Mouse (Mus musculus): Measurements from ENCODE around the gene Olfr805. TPM values are rescaled to one million over a fixed set of nuclear protein-coding genes. Genes with fewer than 3 reads are reported as not detected.

Gene Olfr805
- polyA plus RNA-seq (2014; fragmentation: Nextera tagmentation; extraction: Ambion mirVana) = not detected in 2 replicates

GRCm38 (mm10) chr10:129729275-129729674 is at the start of gene Olfr805:
Olfr805 (minus strand) TSS chr10:129729375.
- H3K27me3 ChIP-seq (replicated peaks; ENCODE audit: control insufficient read depth, insufficient read depth, low read length) = no peaks in the 10 kb centered on the region

GRCm38 (mm10) chr10:129778123-129778522 is 48.9 kb upstream of the Olfr805 start:
- Histone ChIP-seq H3K9ac (ENCODE audit: low read length) (no peak overlapping the region), H3K9me3 (replicated peaks; ENCODE audit: control insufficient read depth, low read length) (no peaks in the 10 kb centered on the region), H3K4me2 (ENCODE audit: low read length) (no peak overlapping the region), H3K27me3 (replicated peaks; ENCODE audit: control insufficient read depth, insufficient read depth, low read length) (no peaks in the 10 kb centered on the region), H3K27ac (ENCODE audit: low read depth, low read length) (no peak overlapping the region), H3K4me3 (ENCODE audit: low read depth, low read length) (no peak overlapping the region), H3K36me3 (ENCODE audit: control insufficient read depth, insufficient read depth, low read length) (no peaks in the 10 kb centered on the region), H3K4me1 (ENCODE audit: control insufficient read depth, insufficient read depth, low read length) (no peaks in the 10 kb centered on the region)
- ATAC-seq (no peak), DNase-seq (ENCODE audit: low spot score) (no peak)

More at GRCm38 (mm10) chr10:129729275-129729674, at the start of gene Olfr805:
- no peak for DNase-seq (ENCODE audit: low spot score)
- Histone ChIP-seq H3K9me3 (replicated peaks; ENCODE audit: control insufficient read depth, low read length) (no peaks in the 10 kb centered on the region), H3K4me3 (ENCODE audit: low read depth, low read length) (no peak within 1 kb of the TSS), H3K36me3 (ENCODE audit: control insufficient read depth, insufficient read depth, low read length) (no peaks in the 10 kb centered on the region), H3K9ac (ENCODE audit: low read length) (no peak within 1 kb of the TSS), H3K27ac (ENCODE audit: low read depth, low read length) (no peak within 1 kb of the TSS), H3K4me1 (ENCODE audit: control insufficient read depth, insufficient read depth, low read length) (no peaks in the 10 kb centered on the region), H3K4me2 (ENCODE audit: low read length) (no peak within 1 kb of the TSS)
- no peak for ATAC-seq
- WGBS = 93% methylated on average over 2 of the region's 2 CpGs

- H3K9ac ChIP-seq (ENCODE audit: low read length) = no peak within 1 kb of the TSS
- H3K36me3 ChIP-seq (ENCODE audit: control insufficient read depth, insufficient read depth, low read length) = no peaks in the 10 kb centered on the region
- DNase-seq (ENCODE audit: low spot score) (no peak), ATAC-seq (no peak)
- no peak within 1 kb of the TSS for H3K4me2 ChIP-seq (ENCODE audit: low read length)
- H3K4me1 ChIP-seq (ENCODE audit: control insufficient read depth, insufficient read depth, low read length) = no peaks in the 10 kb centered on the region
- no peaks in the 10 kb centered on the region for H3K27me3 ChIP-seq (replicated peaks; ENCODE audit: control insufficient read depth, insufficient read depth, low read length)
- no peaks in the 10 kb centered on the region for H3K9me3 ChIP-seq (replicated peaks; ENCODE audit: control insufficient read depth, low read length)
- H3K27ac ChIP-seq (ENCODE audit: low read depth, low read length) = no peak within 1 kb of the TSS
- H3K4me3 ChIP-seq (ENCODE audit: low read depth, low read length) = no peak within 1 kb of the TSS
Measured at GRCm38 (mm10) chr10:129774338-129774737, 45.2 kb upstream of the Olfr805 start, which contains the start of gene Olfr809. Olfr809 (plus strand) TSS chr10:129774638.

- ATAC-seq = no peak
- H3K36me3 ChIP-seq (ENCODE audit: control insufficient read depth, insufficient read depth, low read length) = no peaks in the 10 kb centered on the region
- 98% methylated on average over 1 of the region's 1 CpGs for WGBS
- no peak for DNase-seq (ENCODE audit: low spot score)
- H3K9me3 ChIP-seq (replicated peaks; ENCODE audit: control insufficient read depth, low read length) = no peaks in the 10 kb centered on the region
- no peak within 1 kb of the TSS for H3K4me2 ChIP-seq (ENCODE audit: low read length)
- no peak within 1 kb of the TSS for H3K27ac ChIP-seq (ENCODE audit: low read depth, low read length)
- H3K4me3 ChIP-seq (ENCODE audit: low read depth, low read length) = no peak within 1 kb of the TSS
- H3K9ac ChIP-seq (ENCODE audit: low read length) = no peak within 1 kb of the TSS
- no peaks in the 10 kb centered on the region for H3K4me1 ChIP-seq (ENCODE audit: control insufficient read depth, insufficient read depth, low read length)
- no peaks in the 10 kb centered on the region for H3K27me3 ChIP-seq (replicated peaks; ENCODE audit: control insufficient read depth, insufficient read depth, low read length)
Measured at GRCm38 (mm10) chr10:129765182-129765581, 36.0 kb upstream of the Olfr805 start, which contains the start of gene Olfr808. Olfr808 (plus strand) TSS chr10:129765482.

- Histone ChIP-seq H3K36me3 (ENCODE audit: control insufficient read depth, insufficient read depth, low read length) (no peaks in the 10 kb centered on the region), H3K4me3 (ENCODE audit: low read depth, low read length) (no peak within 1 kb of the TSS), H3K9me3 (replicated peaks; ENCODE audit: control insufficient read depth, low read length) (no peaks in the 10 kb centered on the region), H3K27ac (ENCODE audit: low read depth, low read length) (no peak within 1 kb of the TSS), H3K4me1 (ENCODE audit: control insufficient read depth, insufficient read depth, low read length) (no peaks in the 10 kb centered on the region), H3K9ac (ENCODE audit: low read length) (no peak within 1 kb of the TSS), H3K4me2 (ENCODE audit: low read length) (no peak within 1 kb of the TSS), H3K27me3 (replicated peaks; ENCODE audit: control insufficient read depth, insufficient read depth, low read length) (no peaks in the 10 kb centered on the region)
- ATAC-seq (no peak), DNase-seq (ENCODE audit: low spot score) (no peak)
- 92% methylated on average over 1 of the region's 1 CpGs for WGBS
Measured at GRCm38 (mm10) chr10:129757693-129758092, 28.5 kb upstream of the Olfr805 start, which contains the start of gene Olfr807. Olfr807 (minus strand) TSS chr10:129757793.

- no peaks in the 10 kb centered on the region for H3K36me3 ChIP-seq (ENCODE audit: control insufficient read depth, insufficient read depth, low read length)
- no peak within 1 kb of the TSS for H3K4me2 ChIP-seq (ENCODE audit: low read length)
- H3K27me3 ChIP-seq (replicated peaks; ENCODE audit: control insufficient read depth, insufficient read depth, low read length) = no peaks in the 10 kb centered on the region
- no peaks in the 10 kb centered on the region for H3K4me1 ChIP-seq (ENCODE audit: control insufficient read depth, insufficient read depth, low read length)
- no peak within 1 kb of the TSS for H3K27ac ChIP-seq (ENCODE audit: low read depth, low read length)
- DNase-seq (ENCODE audit: low spot score) (no peak), ATAC-seq (no peak)
- no peak within 1 kb of the TSS for H3K9ac ChIP-seq (ENCODE audit: low read length)
- no peak within 1 kb of the TSS for H3K4me3 ChIP-seq (ENCODE audit: low read depth, low read length)
- H3K9me3 ChIP-seq (replicated peaks; ENCODE audit: control insufficient read depth, low read length) = no peaks in the 10 kb centered on the region
Measured at GRCm38 (mm10) chr10:129741821-129742220, 12.6 kb upstream of the Olfr805 start, which contains the start of gene Olfr806. Olfr806 (minus strand) TSS chr10:129741921.

GRCm38 (mm10) chr10:129702910-129703309 is 26.3 kb downstream of the Olfr805 start, which contains the start of gene Olfr804:
Olfr804 (plus strand) TSS chr10:129703210.
- ATAC-seq = no peak
- H3K4me3 ChIP-seq (ENCODE audit: low read depth, low read length) = no peak within 1 kb of the TSS
- H3K4me1 ChIP-seq (ENCODE audit: control insufficient read depth, insufficient read depth, low read length) = no peaks in the 10 kb centered on the region
- H3K27ac ChIP-seq (ENCODE audit: low read depth, low read length) = no peak within 1 kb of the TSS
- no peak for DNase-seq (ENCODE audit: low spot score)
- H3K9me3 ChIP-seq (replicated peaks; ENCODE audit: control insufficient read depth, low read length) = no peaks in the 10 kb centered on the region
- no peak within 1 kb of the TSS for H3K9ac ChIP-seq (ENCODE audit: low read length)
- H3K36me3 ChIP-seq (ENCODE audit: control insufficient read depth, insufficient read depth, low read length) = no peaks in the 10 kb centered on the region
- H3K27me3 ChIP-seq (replicated peaks; ENCODE audit: control insufficient read depth, insufficient read depth, low read length) = no peaks in the 10 kb centered on the region
- no peak within 1 kb of the TSS for H3K4me2 ChIP-seq (ENCODE audit: low read length)

- 84% methylated on average over 2 of the region's 2 CpGs for WGBS
- Histone ChIP-seq H3K27me3 (replicated peaks; ENCODE audit: control insufficient read depth, insufficient read depth, low read length) (no peaks in the 10 kb centered on the region), H3K9ac (ENCODE audit: low read length) (no peak within 1 kb of the TSS)
Measured at GRCm38 (mm10) chr10:129694186-129694585, 35.0 kb downstream of the Olfr805 start, which contains the start of gene Olfr803. Olfr803 (minus strand) TSS chr10:129694286.

GRCm38 (mm10) chr10:129688069-129688468 is 41.1 kb downstream of the Olfr805 start, which contains the start of gene Olfr802:
Olfr802 (minus strand) TSS chr10:129688169.
- no peak within 1 kb of the TSS for H3K4me2 ChIP-seq (ENCODE audit: low read length)
- ATAC-seq = no peak
- no peaks in the 10 kb centered on the region for H3K9me3 ChIP-seq (replicated peaks; ENCODE audit: control insufficient read depth, low read length)

More at GRCm38 (mm10) chr10:129694186-129694585, 35.0 kb downstream of the Olfr805 start, which contains the start of gene Olfr803:
- Histone ChIP-seq H3K4me1 (ENCODE audit: control insufficient read depth, insufficient read depth, low read length) (no peaks in the 10 kb centered on the region), H3K27ac (ENCODE audit: low read depth, low read length) (no peak within 1 kb of the TSS), H3K4me2 (ENCODE audit: low read length) (no peak within 1 kb of the TSS), H3K36me3 (ENCODE audit: control insufficient read depth, insufficient read depth, low read length) (no peaks in the 10 kb centered on the region), H3K4me3 (ENCODE audit: low read depth, low read length) (no peak within 1 kb of the TSS), H3K9me3 (replicated peaks; ENCODE audit: control insufficient read depth, low read length) (no peaks in the 10 kb centered on the region)
- no peak for DNase-seq (ENCODE audit: low spot score)
- no peak for ATAC-seq

More at GRCm38 (mm10) chr10:129688069-129688468, 41.1 kb downstream of the Olfr805 start, which contains the start of gene Olfr802:
- Histone ChIP-seq H3K27me3 (replicated peaks; ENCODE audit: control insufficient read depth, insufficient read depth, low read length) (no peaks in the 10 kb centered on the region), H3K36me3 (ENCODE audit: control insufficient read depth, insufficient read depth, low read length) (no peaks in the 10 kb centered on the region), H3K9ac (ENCODE audit: low read length) (no peak within 1 kb of the TSS), H3K4me3 (ENCODE audit: low read depth, low read length) (no peak within 1 kb of the TSS), H3K27ac (ENCODE audit: low read depth, low read length) (no peak within 1 kb of the TSS), H3K4me1 (ENCODE audit: control insufficient read depth, insufficient read depth, low read length) (no peaks in the 10 kb centered on the region)
- 88% methylated on average over 1 of the region's 1 CpGs for WGBS
- DNase-seq (ENCODE audit: low spot score) = no peak
